Mouse (Mus musculus): ENCODE measurements around the gene Itgad.

DNA sequence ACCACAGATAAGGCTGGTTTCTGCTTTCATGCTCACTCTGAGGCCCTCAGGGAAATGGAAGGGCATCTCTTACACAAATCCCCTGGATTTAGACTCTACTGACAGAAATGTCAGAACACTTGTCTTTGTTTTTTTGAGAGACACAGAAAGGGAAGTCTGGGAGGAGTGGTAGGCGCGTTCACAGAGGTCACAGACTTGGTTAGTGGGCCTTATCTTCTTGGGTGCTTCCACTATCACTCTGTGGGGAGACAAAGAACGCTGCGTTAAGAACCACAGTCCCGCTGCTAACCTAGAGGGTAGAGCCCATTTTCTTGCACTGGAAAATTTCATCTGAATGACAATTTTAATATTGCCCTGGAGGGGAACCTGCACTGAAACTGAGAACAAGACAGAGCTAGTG lies 22.0 kb upstream of the Itgad start:
- TF ChIP-seq POLR2AphosphoS2 (IDR thresholded peaks at IDR 0.05; ENCODE audit: low read length) (no peak), CTCF (IDR thresholded peaks at IDR 0.05 in 2 of 3, conservative IDR thresholded peaks at IDR 0.05 in 1 of 3; ENCODE audit: control insufficient read depth in 1 of 3, insufficient read depth in 1 of 3, low read depth in 2 of 3, low read length in 3 of 3, poor library complexity in 1 of 3, severe bottlenecking in 1 of 3) (no peak), MAFK (IDR thresholded peaks at IDR 0.05; ENCODE audit: borderline replicate concordance, low read depth, low read length) (no peak)

All from MEL (cell line).